Mouse (Mus musculus) megakaryocyte, adult 5-6 weeks (primary cell): ENCODE results near the gene Plppr1. TPM values are rescaled to one million over a fixed set of nuclear protein-coding genes. Genes with fewer than 3 reads are reported as not detected.
"Not testable (repeated sequence)": the region's sequence is repeated elsewhere in the genome, so short reads cannot be mapped to it uniquely, and the experiment has no call there.

Experiments
- ATAC-seq: 2 replicates; pipeline ENCODE4 v1.8.0; 2016; ENCODE audit warnings: mild to moderate bottlenecking, inconsistent platforms; ENCODE audit not compliant: poor library complexity, severe bottlenecking
- total RNA-seq, 2 experiments: library from RNA; stranded (forward) in 1 of 2; stranded (reverse) in 1 of 2; fragments of 153-499, 151-499 nt in 1 of 2; fragments of 221-1000, 200-1000 nt in 1 of 2; gene quantifications; 2 replicates each; pipeline versions ENCODE4 v1.2.3 to v1.2.4; 2015 to 2017

The Plppr1 gene
- total RNA-seq, 2 experiments from 2014 or later = not detected

DNA sequence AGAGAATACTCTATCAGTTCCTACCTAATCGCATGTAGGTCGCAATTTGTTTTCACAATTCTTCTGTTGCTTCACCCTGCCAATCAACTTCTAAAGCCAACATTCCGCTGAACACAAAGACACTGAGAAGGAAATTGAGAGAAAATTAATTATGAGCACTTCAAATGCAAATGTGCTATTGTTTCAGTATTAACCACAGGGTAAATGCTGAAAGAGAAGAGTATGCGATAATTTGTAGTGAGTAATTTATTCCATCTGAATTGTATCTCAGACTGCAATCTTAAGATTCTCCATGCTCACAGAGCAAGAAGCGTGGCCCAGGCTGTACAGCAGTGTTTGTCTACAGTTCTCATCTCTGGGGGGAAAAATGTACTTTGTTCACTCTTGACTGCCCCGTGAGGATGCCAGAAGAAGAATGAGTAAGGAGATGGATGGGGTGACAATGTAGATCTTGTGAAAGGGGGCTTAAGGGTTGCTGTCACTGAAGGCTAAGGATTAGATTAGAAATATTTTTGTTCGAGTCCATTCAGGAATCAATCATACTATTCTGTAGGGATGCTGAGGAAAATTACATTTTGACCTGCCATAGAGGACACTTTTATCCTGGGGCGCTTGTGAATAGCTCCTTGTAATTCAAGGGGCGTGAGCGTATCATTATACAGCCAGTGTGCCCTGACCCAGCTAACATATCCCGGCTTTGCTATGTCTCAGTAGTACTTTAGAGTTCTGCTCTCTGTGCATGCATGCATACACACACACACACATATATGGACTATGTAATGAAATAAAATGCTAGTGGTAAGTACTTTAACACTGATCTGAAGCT lies 173.3 kb downstream of the Plppr1 start:
- no peak for ATAC-seq

- no peak for ATAC-seq
Observed at GRCm38 (mm10) chr4:49233032-49233406, 173.9 kb downstream of the Plppr1 start.

GRCm38 (mm10) chr4:49238111-49238510 lies 179.0 kb downstream of the Plppr1 start:
- no peak for ATAC-seq

GRCm38 (mm10) chr4:49239451-49239850 lies 180.4 kb downstream of the Plppr1 start:
- ATAC-seq = no peak

GRCm38 (mm10) chr4:49244791-49245190 lies 185.7 kb downstream of the Plppr1 start:
- no peak for ATAC-seq

- no peak for ATAC-seq
Observed at GRCm38 (mm10) chr4:49245274-49245673, 186.2 kb downstream of the Plppr1 start.

DNA sequence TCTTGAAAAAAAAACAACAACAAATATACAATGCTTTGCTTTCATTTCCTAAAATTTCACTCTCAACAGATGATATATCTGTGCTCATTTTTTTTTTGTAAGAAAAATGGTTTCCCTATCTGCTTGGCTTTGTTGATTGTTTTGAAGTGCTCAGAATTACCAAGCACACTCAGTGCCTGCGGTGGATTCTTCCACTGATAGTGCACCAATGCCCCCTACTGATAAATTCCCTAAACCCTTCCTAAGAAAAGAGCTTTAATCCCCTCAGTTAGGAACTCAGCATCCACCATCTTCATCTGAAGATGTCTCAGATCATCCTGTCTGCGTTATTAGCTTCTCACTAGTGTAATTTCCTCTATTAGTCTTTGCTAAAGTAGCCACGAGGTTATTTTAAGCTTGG lies 192.2 kb downstream of the Plppr1 start:
- no peak for ATAC-seq

GRCm38 (mm10) chr4:49252169-49252568 lies 193.1 kb downstream of the Plppr1 start:
- no peak for ATAC-seq

- ATAC-seq = no peak
Observed at GRCm38 (mm10) chr4:49278515-49278914, 219.4 kb downstream of the Plppr1 start.

- no peak for ATAC-seq
Observed at GRCm38 (mm10) chr4:49284692-49285291, 225.7 kb downstream of the Plppr1 start.

DNA sequence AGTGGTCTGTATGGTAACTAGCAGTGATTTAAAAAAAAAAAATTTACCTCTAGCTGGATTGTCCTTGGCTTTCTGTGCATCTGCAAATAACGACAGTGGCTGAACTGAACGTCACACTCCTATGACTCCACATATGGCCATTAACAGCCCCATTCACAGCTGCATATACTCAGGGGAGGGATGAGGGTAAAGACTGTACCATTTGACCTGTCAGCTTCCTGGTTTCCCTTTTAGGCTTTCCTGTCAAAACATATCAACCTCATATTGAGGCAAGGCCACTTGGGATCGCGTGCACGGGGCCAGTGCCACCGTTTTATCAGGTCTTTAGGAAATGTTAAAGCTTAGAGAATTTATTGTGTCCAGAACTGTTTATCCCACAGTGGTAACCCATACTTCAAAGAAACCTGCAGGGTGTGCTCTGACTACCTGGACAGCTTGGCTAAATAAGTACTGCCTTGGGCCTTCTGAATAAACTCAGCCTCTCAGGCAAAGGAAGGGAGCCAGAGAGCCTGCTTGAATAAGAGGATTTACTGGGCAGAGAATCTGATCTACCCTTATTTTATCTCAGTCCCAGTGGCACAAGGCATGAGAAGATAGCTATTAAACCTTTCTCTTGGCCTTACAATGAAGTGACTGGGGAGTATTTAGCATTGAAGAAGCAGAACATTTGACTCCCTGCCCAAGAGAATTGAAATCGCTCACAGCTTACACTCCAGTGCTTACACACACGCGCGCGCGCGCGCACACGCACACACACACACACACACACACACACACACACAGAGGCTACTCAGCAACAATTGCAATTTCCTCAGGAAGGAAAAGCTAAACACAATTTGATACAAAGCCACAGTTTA lies 226.5 kb downstream of the Plppr1 start:
- ATAC-seq = no peak

DNA sequence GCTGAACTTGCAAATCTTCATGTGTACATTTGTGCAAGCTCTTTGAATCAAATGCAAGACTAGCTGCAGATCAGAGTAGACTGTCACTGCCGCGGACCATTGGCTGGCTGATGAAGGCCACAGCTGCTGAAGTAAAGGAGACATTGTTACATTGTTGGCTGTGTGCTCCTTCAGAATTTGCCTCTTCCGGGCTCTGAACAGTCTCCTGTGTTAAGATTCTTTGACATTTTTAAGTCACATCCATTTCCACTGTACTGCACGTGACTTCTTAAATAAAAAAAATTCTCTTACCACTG lies 227.1 kb downstream of the Plppr1 start:
- no peak for ATAC-seq

DNA sequence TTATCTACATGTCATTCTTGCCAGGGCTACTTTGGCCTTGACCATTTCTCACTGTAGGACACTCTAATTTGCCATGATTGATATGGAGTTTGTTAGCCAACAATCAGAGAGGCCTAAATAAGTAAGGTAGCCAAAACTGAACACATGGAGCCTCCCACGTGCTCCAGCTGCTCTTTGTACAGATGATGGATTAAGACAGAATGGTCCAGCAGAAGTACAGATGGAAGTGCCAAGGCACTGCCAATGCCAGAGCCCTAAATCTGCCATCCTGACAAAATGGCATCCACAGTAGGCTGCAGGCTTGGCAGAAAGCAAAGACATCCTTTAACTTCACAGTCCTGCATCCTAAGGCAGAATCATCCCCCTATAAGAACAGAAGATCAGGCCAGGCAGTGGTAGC lies 237.4 kb downstream of the Plppr1 start:
- ATAC-seq = no peak

DNA sequence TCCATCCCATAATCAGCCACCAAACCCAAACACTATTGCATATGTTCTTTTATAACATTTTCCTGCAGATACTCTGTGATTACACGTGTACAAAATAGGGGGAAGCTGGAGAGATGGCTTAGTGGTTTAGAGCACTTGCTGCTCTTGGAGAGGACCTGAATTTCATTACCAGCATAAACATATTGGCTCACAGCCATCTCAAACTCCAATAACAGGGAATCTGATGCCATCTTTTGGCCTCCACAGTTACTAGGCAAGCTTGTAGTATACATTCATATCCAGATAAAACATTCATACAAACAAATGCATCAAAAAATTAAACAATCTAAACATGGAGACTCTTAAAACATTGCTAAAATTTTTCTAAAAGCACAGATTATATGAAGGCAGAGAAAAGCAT lies 240.5 kb downstream of the Plppr1 start:
- ATAC-seq = no peak

DNA sequence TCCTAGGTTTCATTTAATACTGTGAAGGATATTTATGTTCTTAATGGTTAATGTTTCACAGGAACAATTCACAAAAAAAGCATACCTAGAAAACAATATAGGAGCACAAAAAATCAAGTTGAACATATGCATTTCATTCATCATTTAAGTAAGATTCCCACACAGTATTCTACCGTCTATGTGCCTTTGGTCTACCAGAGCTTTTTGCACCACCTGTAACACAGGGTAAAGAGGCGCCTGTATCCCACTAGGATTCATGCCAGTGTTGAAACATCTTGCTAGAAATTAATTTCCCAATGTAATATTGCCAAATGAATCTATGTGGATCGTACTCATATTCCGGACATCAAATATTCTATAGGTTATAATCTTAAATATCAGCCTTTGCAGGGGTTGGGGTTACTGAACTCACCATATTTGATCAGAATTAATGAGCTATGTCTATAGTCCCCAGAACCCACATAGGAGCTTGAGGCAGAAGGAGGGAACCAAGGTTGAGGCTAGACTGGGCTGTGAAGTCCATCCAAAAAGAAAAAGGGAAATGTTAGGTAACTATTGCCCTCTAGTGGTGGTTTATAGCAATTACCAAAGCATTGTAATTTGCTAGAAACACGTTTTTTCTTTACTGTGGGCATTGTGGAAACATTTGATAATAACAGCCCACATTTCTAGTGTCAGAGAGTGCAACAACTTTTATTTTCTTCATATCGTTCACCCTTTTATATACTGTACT lies 263.0 kb downstream of the Plppr1 start:
- ATAC-seq = 0 out of 2 replicates have a peak, but pooled peaks have one; percentile 47

- ATAC-seq = not testable (repeated sequence)
Observed at GRCm38 (mm10) chr4:49337949-49338348, 278.9 kb downstream of the Plppr1 start.

GRCm38 (mm10) chr4:49340091-49340490 lies 281.0 kb downstream of the Plppr1 start:
- not testable (repeated sequence) for ATAC-seq

- not testable (repeated sequence) for ATAC-seq
Observed at GRCm38 (mm10) chr4:49348001-49348400, 288.9 kb downstream of the Plppr1 start.

GRCm38 (mm10) chr4:49348677-49349076 lies 289.6 kb downstream of the Plppr1 start:
- ATAC-seq = no peak

- ATAC-seq = no peak
Observed at GRCm38 (mm10) chr4:49350470-49350869, 291.4 kb downstream of the Plppr1 start.

- ATAC-seq = no peak
Observed at GRCm38 (mm10) chr4:49357097-49357496, 298.0 kb downstream of the Plppr1 start.
